Mouse (Mus musculus): ENCODE results near the gene Dda1. TPM values are rescaled to one million over a fixed set of nuclear protein-coding genes. Genes with fewer than 3 reads are reported as not detected.

Gene Dda1
- total and polyA plus RNA-seq, 2 experiments from 2014 or later = 66.4 to 73.5 TPM

DNA sequence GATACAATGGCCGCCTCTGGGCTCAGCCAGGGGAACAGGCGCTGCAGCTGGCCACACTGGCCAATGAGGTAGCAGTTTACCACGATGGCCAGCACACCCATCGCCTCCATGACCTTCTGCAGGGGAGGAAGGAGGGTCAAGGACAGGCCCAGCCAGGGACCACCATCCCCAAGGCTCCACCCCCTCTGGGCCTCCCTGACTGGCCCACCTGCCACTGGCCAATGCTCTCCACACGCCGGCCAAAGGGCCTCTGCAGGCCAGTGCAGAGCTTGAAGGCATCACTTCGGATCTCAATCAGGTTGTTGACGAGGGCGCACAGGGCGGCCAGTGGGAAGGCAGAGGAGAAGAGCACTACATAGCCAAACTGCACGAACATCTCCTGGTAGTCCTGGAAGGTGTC, 9.9 kb downstream of the Dda1 start:
- Histone ChIP-seq H3K4me1 (ENCODE audit: control insufficient read depth, insufficient read depth) (0 out of 2 replicates have a peak, but pooled peaks cover 4% of the 10 kb centered on the region), H3K9ac (replicated peaks; ENCODE audit: low read depth, low read length) (no peak overlapping the region), H3K4me3 (ENCODE audit: low read depth, low read length) (no peak overlapping the region), H3K4me2 (ENCODE audit: low read depth, low read length) (no peak overlapping the region), H3K27me3 (ENCODE audit: control insufficient read depth, insufficient read depth, low read length) (no peaks in the 10 kb centered on the region), H3K27ac (ENCODE audit: low read depth) (no peak overlapping the region), H3K36me3 (replicated peaks; ENCODE audit: control insufficient read depth, insufficient read depth, low read length) (peaks cover 21% of the 10 kb centered on the region; the same call in 1 of the 2 replicates), H3K9me3 (replicated peaks; ENCODE audit: control insufficient read depth, low read length) (no peaks in the 10 kb centered on the region)
- TF ChIP-seq CTCF (IDR thresholded peaks at IDR 0.05; ENCODE audit: low read depth) (no peak), EP300 (IDR thresholded peaks at IDR 0.05; ENCODE audit: low read depth) (no peak)
- no peak for ATAC-seq (ENCODE audit: insufficient read depth, low read depth)
- 88% methylated on average over 11 of the region's 11 CpGs for WGBS
- DNase-seq (ENCODE audit: low spot score) = no peak

DNA sequence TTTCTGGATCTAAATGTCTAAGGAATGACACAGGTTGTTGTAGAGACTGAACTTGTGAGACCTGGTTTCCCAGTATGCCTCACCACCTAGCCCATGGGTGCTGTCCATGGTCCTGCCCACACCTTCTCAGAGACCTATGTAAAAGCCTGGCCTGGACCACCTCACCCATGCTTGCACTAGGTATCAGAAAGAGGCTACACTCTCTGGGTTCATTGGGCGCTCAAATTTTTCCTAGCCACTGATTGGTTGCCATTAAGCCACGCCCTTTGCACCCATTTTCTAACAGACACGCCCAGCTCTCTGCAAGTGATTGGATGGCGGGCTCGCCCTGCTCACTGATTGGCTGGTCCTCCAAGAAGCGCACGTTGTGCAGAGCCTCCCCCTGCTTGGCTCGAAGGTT, 14.9 kb downstream of the Dda1 start:
- WGBS = 54% methylated on average over 8 of the region's 8 CpGs

DNA sequence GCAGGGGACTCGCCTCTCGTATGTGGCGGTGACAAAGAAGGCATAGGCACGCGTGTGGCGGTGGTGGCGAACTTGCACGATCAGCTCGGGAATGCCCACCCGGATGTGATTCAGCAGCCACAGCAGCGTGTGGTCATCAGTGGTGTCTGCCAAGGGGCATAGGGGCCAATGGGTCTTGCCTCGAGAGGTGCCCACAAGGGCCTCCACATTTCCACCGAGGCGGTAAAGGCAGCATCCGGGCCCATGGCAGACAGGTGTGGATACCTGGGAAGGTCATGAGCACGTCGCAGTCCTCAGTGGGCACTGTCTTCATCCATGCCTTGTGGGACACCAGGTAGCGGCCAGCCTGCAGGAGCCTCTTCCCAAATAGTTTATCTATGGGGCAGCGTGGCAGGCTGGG, 15.7 kb downstream of the Dda1 start:
- 95% methylated on average over 19 of the region's 19 CpGs for WGBS
- Histone ChIP-seq H3K27me3 (ENCODE audit: control insufficient read depth, insufficient read depth, low read length) (no peaks in the 10 kb centered on the region), H3K4me1 (ENCODE audit: control insufficient read depth, insufficient read depth) (peaks cover 10% of the 10 kb centered on the region), H3K9ac (replicated peaks; ENCODE audit: low read depth, low read length) (no peak overlapping the region), H3K27ac (ENCODE audit: low read depth) (no peak overlapping the region), H3K36me3 (replicated peaks; ENCODE audit: control insufficient read depth, insufficient read depth, low read length) (0 out of 2 replicates have a peak, but pooled peaks cover 6% of the 10 kb centered on the region), H3K4me3 (ENCODE audit: low read depth, low read length) (no peak overlapping the region), H3K9me3 (replicated peaks; ENCODE audit: control insufficient read depth, low read length) (no peaks in the 10 kb centered on the region), H3K4me2 (ENCODE audit: low read depth, low read length) (peak overlapping the region; percentile 94; the same call in 1 of the 2 replicates)
- no peak for DNase-seq (ENCODE audit: low spot score)
- ATAC-seq (ENCODE audit: insufficient read depth, low read depth) = no peak
- no peak for TF ChIP-seq EP300 (IDR thresholded peaks at IDR 0.05; ENCODE audit: low read depth)
- TF ChIP-seq CTCF (IDR thresholded peaks at IDR 0.05; ENCODE audit: low read depth) = no peak

More for the DNA sequence above, 14.9 kb downstream of the Dda1 start:
- DNase-seq (ENCODE audit: low spot score) (peak; percentile 35), ATAC-seq (ENCODE audit: insufficient read depth, low read depth) (no peak)
- H3K4me3 ChIP-seq (ENCODE audit: low read depth, low read length) = no peak overlapping the region
- no peak overlapping the region for H3K27ac ChIP-seq (ENCODE audit: low read depth)
- no peak overlapping the region for H3K4me2 ChIP-seq (ENCODE audit: low read depth, low read length)
- H3K36me3 ChIP-seq (replicated peaks; ENCODE audit: control insufficient read depth, insufficient read depth, low read length) = 0 out of 2 replicates have a peak, but pooled peaks cover 6% of the 10 kb centered on the region
- H3K9me3 ChIP-seq (replicated peaks; ENCODE audit: control insufficient read depth, low read length) = no peaks in the 10 kb centered on the region
- no peak for TF ChIP-seq EP300 (IDR thresholded peaks at IDR 0.05; ENCODE audit: low read depth)
- TF ChIP-seq CTCF (IDR thresholded peaks at IDR 0.05; ENCODE audit: low read depth) = no peak
- H3K9ac ChIP-seq (replicated peaks; ENCODE audit: low read depth, low read length) = no peak overlapping the region
- H3K4me1 ChIP-seq (ENCODE audit: control insufficient read depth, insufficient read depth) = peaks cover 3% of the 10 kb centered on the region
- H3K27me3 ChIP-seq (ENCODE audit: control insufficient read depth, insufficient read depth, low read length) = no peaks in the 10 kb centered on the region

DNA sequence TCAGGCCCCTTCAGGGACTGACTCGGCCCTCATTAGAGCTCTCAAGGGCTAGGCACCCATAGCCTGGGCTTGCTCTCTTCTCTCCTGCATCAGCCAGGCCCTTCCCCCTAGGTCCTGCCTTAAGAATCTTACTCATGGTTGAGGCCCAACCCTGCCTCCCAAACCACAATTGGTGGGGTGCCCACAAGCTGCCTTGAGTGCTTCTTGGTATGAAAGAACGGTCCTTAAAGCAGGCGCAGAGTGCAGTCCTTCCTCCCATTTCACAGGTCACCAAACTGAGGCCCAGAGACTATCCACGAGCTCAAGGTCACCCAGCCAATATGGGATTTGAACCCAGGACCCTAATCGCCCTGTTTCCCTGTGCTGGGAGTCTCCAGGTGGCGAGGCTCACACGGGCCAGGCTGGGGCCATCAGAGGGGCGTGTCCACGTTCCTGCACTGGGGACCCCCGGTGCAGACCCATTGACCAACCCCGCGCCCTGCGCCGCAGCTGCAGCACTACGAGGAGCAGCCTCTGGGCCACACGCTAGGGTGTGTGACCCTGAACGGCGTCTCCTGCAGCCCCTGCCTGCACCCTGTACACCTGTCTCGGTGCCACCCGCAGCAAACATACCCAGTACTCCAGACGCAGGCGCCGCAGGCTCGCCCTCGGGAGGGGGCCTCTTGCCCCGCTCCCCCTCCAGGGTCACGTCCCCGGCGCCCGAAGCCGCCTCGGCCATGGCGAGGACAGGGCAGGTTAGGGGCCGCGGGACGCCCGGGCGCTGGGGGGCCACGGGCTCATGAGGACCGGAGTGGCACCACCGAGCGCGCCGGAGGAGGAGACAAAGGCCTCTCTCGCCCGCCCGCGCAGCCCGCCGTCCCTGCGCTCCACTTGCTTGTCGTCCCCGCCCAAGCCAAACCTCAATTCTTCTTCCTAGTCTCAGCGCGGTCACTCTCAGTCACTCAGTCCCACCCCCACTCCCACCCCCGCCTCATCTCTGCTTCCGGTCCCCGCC, 16.4 kb downstream of the Dda1 start, which contains the start of gene Ano8:
Gene Ano8 (minus strand): TSS at position 822 of the 994 bp plus-strand sequence.
- H3K4me2 ChIP-seq (ENCODE audit: low read depth, low read length) = peak within 1 kb of the TSS; percentile 94
- TF ChIP-seq EP300 (IDR thresholded peaks at IDR 0.05; ENCODE audit: low read depth) = no peak
- no peak for TF ChIP-seq CTCF (IDR thresholded peaks at IDR 0.05; ENCODE audit: low read depth)
- H3K27ac ChIP-seq (ENCODE audit: low read depth) = peak within 1 kb of the TSS; percentile 40; the same call in 1 of the 2 replicates
- peak within 1 kb of the TSS; percentile 73 for H3K4me3 ChIP-seq (ENCODE audit: low read depth, low read length)
- peak within 1 kb of the TSS; percentile 64 for H3K9ac ChIP-seq (replicated peaks; ENCODE audit: low read depth, low read length)
- H3K4me1 ChIP-seq (ENCODE audit: control insufficient read depth, insufficient read depth) = peaks cover 10% of the 10 kb centered on the region
- 7% methylated on average over 50 of the region's 58 CpGs for WGBS
- H3K27me3 ChIP-seq (ENCODE audit: control insufficient read depth, insufficient read depth, low read length) = no peaks in the 10 kb centered on the region
- no peaks in the 10 kb centered on the region for H3K9me3 ChIP-seq (replicated peaks; ENCODE audit: control insufficient read depth, low read length)
- no peaks in the 10 kb centered on the region for H3K36me3 ChIP-seq (replicated peaks; ENCODE audit: control insufficient read depth, insufficient read depth, low read length)
- DNase-seq (ENCODE audit: low spot score) (peak; percentile 92), ATAC-seq (ENCODE audit: insufficient read depth, low read depth) (peak; percentile 73)

DNA sequence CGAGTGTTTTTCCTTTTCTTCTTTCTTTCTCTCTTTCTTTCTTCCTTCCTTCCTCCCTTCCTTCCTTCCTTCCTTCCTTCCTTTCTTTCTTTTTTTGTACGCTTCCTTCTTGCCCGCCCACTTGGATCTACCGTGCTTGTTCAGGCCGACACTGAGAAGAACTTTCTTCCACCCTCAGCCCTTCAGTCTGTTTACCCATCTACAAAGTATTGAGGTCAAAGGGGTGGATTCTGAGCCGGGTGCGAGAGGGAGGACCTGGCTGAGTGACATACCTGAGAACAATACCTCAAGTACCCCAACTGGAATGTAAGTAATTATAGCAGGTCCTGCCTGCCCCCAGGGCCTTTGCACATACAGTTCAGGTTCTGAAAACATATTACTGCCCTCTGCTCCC, 17.1 kb downstream of the Dda1 start:
- TF ChIP-seq CTCF (IDR thresholded peaks at IDR 0.05; ENCODE audit: low read depth) (no peak), EP300 (IDR thresholded peaks at IDR 0.05; ENCODE audit: low read depth) (no peak)
- Histone ChIP-seq H3K27ac (ENCODE audit: low read depth) (no peak overlapping the region), H3K27me3 (ENCODE audit: control insufficient read depth, insufficient read depth, low read length) (no peaks in the 10 kb centered on the region), H3K4me1 (ENCODE audit: control insufficient read depth, insufficient read depth) (peaks cover 10% of the 10 kb centered on the region), H3K36me3 (replicated peaks; ENCODE audit: control insufficient read depth, insufficient read depth, low read length) (peaks cover 7% of the 10 kb centered on the region; the same call in 1 of the 2 replicates), H3K4me2 (ENCODE audit: low read depth, low read length) (peak overlapping the region; percentile 94), H3K4me3 (ENCODE audit: low read depth, low read length) (peak overlapping the region; percentile 73), H3K9ac (replicated peaks; ENCODE audit: low read depth, low read length) (no peak overlapping the region), H3K9me3 (replicated peaks; ENCODE audit: control insufficient read depth, low read length) (no peaks in the 10 kb centered on the region)
- 19% methylated on average over 7 of the region's 7 CpGs for WGBS
- no peak for ATAC-seq (ENCODE audit: insufficient read depth, low read depth)
- no peak for DNase-seq (ENCODE audit: low spot score)

Measured in heart, postnatal 0 days (tissue).